Mouse (Mus musculus) intestine, embryonic 14.5 days (tissue): ENCODE results near the gene Pabpc4. TPM values are rescaled to one million over a fixed set of nuclear protein-coding genes. Genes with fewer than 3 reads are reported as not detected.
"Not testable (repeated sequence)": the region's sequence is repeated elsewhere in the genome, so short reads cannot be mapped to it uniquely, and the experiment has no call there.

Source experiments
- ATAC-seq: fragments of 200-750 bp; cut with Nextera tagmentation; replicated peaks from 2 replicates; pipeline ENCODE4 v1.8.0; 2017; ENCODE audit warnings: low read depth, moderate number of reproducible peaks, moderate TSS enrichment, moderate library complexity; ENCODE audit not compliant: low FRiP score, low TSS enrichment
- DNase-seq: peaks from one replicate; pipeline ENCODE4 v3.0.0-alpha.2; 2018; ENCODE audit warnings: low spot score
- H3K27ac ChIP-seq: fragments of 300-500 bp; sonication (generic); 2 replicates; pipeline ENCODE4 v1.5.1; 2014; ENCODE audit warnings: low read depth, mild to moderate bottlenecking, control low read depth
- H3K27me3 ChIP-seq: fragments of 300-500 bp; sonication (generic); replicated peaks from 2 replicates; pipeline ENCODE4 v1.6.1; 2014; ENCODE audit warnings: low read length, control low read depth; ENCODE audit not compliant: control insufficient read depth, insufficient read depth
- H3K36me3 ChIP-seq: fragments of 300-500 bp; sonication (generic); 2 replicates; pipeline ENCODE4 v1.6.1; 2014; ENCODE audit warnings: low read length, control low read depth; ENCODE audit not compliant: control insufficient read depth, insufficient read depth
- H3K4me1 ChIP-seq: fragments of 300-500 bp; sonication (generic); replicated peaks from 2 replicates; pipeline ENCODE4 v1.6.1; 2014; ENCODE audit warnings: low read length, control low read depth, mixed read lengths; ENCODE audit not compliant: control insufficient read depth, insufficient read depth
- H3K4me2 ChIP-seq: fragments of 300-500 bp; sonication (generic); 2 replicates; pipeline ENCODE4 v1.6.1; 2014; ENCODE audit warnings: low read length
- H3K4me3 ChIP-seq: fragments of 300-500 bp; sonication (generic); 2 replicates; pipeline ENCODE4 v1.5.1; 2014; ENCODE audit warnings: low read depth, low read length, control low read depth, mixed read lengths
- H3K9ac ChIP-seq: fragments of 300-500 bp; sonication (generic); 2 replicates; pipeline ENCODE4 v1.6.1; 2014; ENCODE audit warnings: mild to moderate bottlenecking, low read length
- H3K9me3 ChIP-seq: fragments of 300-500 bp; sonication (generic); 2 replicates; pipeline ENCODE4 v1.6.1; 2016; ENCODE audit warnings: low read length, control low read depth; ENCODE audit not compliant: control insufficient read depth
- WGBS: fragments of 180-500 bp; shearing (Covaris S2); extraction: QIAGEN DNeasy Blood & Tissue Kit; methylation state at CpG from one replicate; pipeline ENCODE4 v1.1.7; 2014; 5-methylcytosine and 5-hydroxymethylcytosine counted together
- polyA plus RNA-seq: library from polyadenylated mRNA; unstranded; fragments of >200 nt; fragmentation: Nextera tagmentation; extraction: Ambion mirVana; gene quantifications from 2 replicates; pipeline ENCODE4 v1.2.1, GENCODE M21; 2014

The Pabpc4 gene
- polyA plus RNA-seq, 1 experiment from 2014 or later: 72.2 TPM

GRCm38 (mm10) chr4:123292390-123292789, 30.2 kb downstream of the Pabpc4 start:
- no peak overlapping the region for H3K4me2 ChIP-seq
- H3K36me3 ChIP-seq: peaks cover 100% of the 10 kb centered on the region
- H3K27ac ChIP-seq: no peak overlapping the region
- H3K9me3 ChIP-seq: no peaks in the 10 kb centered on the region
- 87% methylated on average over 3 of the region's 3 CpGs for WGBS
- no peaks in the 10 kb centered on the region for H3K4me1 ChIP-seq
- no peak overlapping the region for H3K4me3 ChIP-seq
- no peak overlapping the region for H3K9ac ChIP-seq
- no peak for DNase-seq
- no peak for ATAC-seq
- H3K27me3 ChIP-seq: no peaks in the 10 kb centered on the region

- H3K4me2 ChIP-seq: no peak overlapping the region
- no peak overlapping the region for H3K9ac ChIP-seq
- H3K27me3 ChIP-seq: no peaks in the 10 kb centered on the region
- WGBS: 83% methylated on average over 7 of the region's 7 CpGs
- no peak overlapping the region for H3K27ac ChIP-seq
- H3K4me3 ChIP-seq: no peak overlapping the region
- H3K36me3 ChIP-seq: peaks cover 97% of the 10 kb centered on the region
- no peaks in the 10 kb centered on the region for H3K4me1 ChIP-seq
- ATAC-seq: no peak
- DNase-seq: no peak
- H3K9me3 ChIP-seq: no peaks in the 10 kb centered on the region
These were observed 30.8 kb downstream of the Pabpc4 start for GRCm38 (mm10) chr4:123292989-123293388.

- no peak overlapping the region for H3K27ac ChIP-seq
These were observed 31.7 kb downstream of the Pabpc4 start for GRCm38 (mm10) chr4:123293661-123294443.

GRCm38 (mm10) chr4:123295026-123295425, 32.9 kb downstream of the Pabpc4 start:
- H3K9ac ChIP-seq, H3K4me2 ChIP-seq, H3K9me3 ChIP-seq, DNase-seq, ATAC-seq, H3K27me3 ChIP-seq, H3K4me1 ChIP-seq, H3K27ac ChIP-seq, H3K4me3 ChIP-seq: not testable (repeated sequence)
- peaks cover 96% of the 10 kb centered on the region for H3K36me3 ChIP-seq
- 72% methylated on average over 15 of the region's 15 CpGs for WGBS

More at GRCm38 (mm10) chr4:123293661-123294443, 31.7 kb downstream of the Pabpc4 start:
- Histone ChIP-seq H3K9ac (no peak overlapping the region), H3K4me3 (no peak overlapping the region), H3K9me3 (no peaks in the 10 kb centered on the region), H3K27me3 (no peaks in the 10 kb centered on the region), H3K36me3 (peaks cover 96% of the 10 kb centered on the region), H3K4me1 (no peaks in the 10 kb centered on the region), H3K4me2 (no peak overlapping the region)
- DNase-seq: no peak
- 80% methylated on average over 7 of the region's 7 CpGs for WGBS
- ATAC-seq: no peak

- Histone ChIP-seq H3K36me3 (peaks cover 92% of the 10 kb centered on the region), H3K9ac (no peak overlapping the region), H3K4me2 (no peak overlapping the region), H3K27me3 (no peaks in the 10 kb centered on the region), H3K4me1 (no peaks in the 10 kb centered on the region), H3K27ac (no peak overlapping the region), H3K4me3 (no peak overlapping the region), H3K9me3 (no peaks in the 10 kb centered on the region)
- WGBS: 91% methylated on average over 21 of the region's 21 CpGs
- DNase-seq (no peak), ATAC-seq (no peak)
These were observed 33.5 kb downstream of the Pabpc4 start for GRCm38 (mm10) chr4:123295516-123296147.

GRCm38 (mm10) chr4:123296148-123296534, 34.0 kb downstream of the Pabpc4 start:
- Histone ChIP-seq H3K4me2 (no peak overlapping the region), H3K9me3 (no peaks in the 10 kb centered on the region), H3K27ac (no peak overlapping the region), H3K9ac (no peak overlapping the region), H3K36me3 (peaks cover 92% of the 10 kb centered on the region), H3K4me3 (no peak overlapping the region), H3K27me3 (no peaks in the 10 kb centered on the region), H3K4me1 (no peaks in the 10 kb centered on the region)
- ATAC-seq: no peak
- no peak for DNase-seq
- WGBS: 87% methylated on average over 5 of the region's 5 CpGs

- no peaks in the 10 kb centered on the region for H3K27me3 ChIP-seq
- no peak overlapping the region for H3K4me2 ChIP-seq
- H3K36me3 ChIP-seq: peaks cover 90% of the 10 kb centered on the region
- ATAC-seq (no peak), DNase-seq (no peak)
- no peak overlapping the region for H3K27ac ChIP-seq
- no peak overlapping the region for H3K4me3 ChIP-seq
- no peaks in the 10 kb centered on the region for H3K9me3 ChIP-seq
- no peaks in the 10 kb centered on the region for H3K4me1 ChIP-seq
- 95% methylated on average over 22 of the region's 22 CpGs for WGBS
- no peak overlapping the region for H3K9ac ChIP-seq
These were observed 35.2 kb downstream of the Pabpc4 start for GRCm38 (mm10) chr4:123297195-123297960.

- Histone ChIP-seq H3K4me2 (no peak overlapping the region), H3K27me3 (no peaks in the 10 kb centered on the region), H3K9me3 (no peaks in the 10 kb centered on the region), H3K27ac (no peak overlapping the region), H3K4me3 (no peak overlapping the region), H3K9ac (no peak overlapping the region), H3K36me3 (peaks cover 90% of the 10 kb centered on the region), H3K4me1 (no peaks in the 10 kb centered on the region)
- DNase-seq (no peak), ATAC-seq (no peak)
- 87% methylated on average over 4 of the region's 4 CpGs for WGBS
These were observed 36.1 kb downstream of the Pabpc4 start for GRCm38 (mm10) chr4:123298226-123298625.
